In genomic region chr10:121364801-121365564, GRCm38 (mm10) we compare ENCODE assay signal across 1 mouse cellular context.
TF ChIP-seq lines count a peak whose summit lies in the region.

Gns (plus strand) TSS chr10:121365090.

TF ChIP-seq in MEL, 35 proteins besides CTCF, POLR2A, EP300 and RAD21 (continued from another document):
- TF ChIP-seq USF1 (IDR thresholded peaks at IDR 0.05; ENCODE audit: low read depth, low read length) (peak; percentile 98), JUND (IDR thresholded peaks at IDR 0.05; ENCODE audit: low read depth, low read length) (no peak), SMC3 (IDR thresholded peaks at IDR 0.05; ENCODE audit: low read depth, low read length) (no peak), POLR2AphosphoS5 (IDR thresholded peaks at IDR 0.05; ENCODE audit: borderline replicate concordance, low read depth, low read length) (no peak), UBTF (IDR thresholded peaks at IDR 0.05; ENCODE audit: borderline replicate concordance, insufficient read depth, low read depth, low read length) (no peak), MYB (IDR thresholded peaks at IDR 0.05; ENCODE audit: low read depth, low read length) (no peak), KAT2A (conservative IDR thresholded peaks at IDR 0.05; ENCODE audit: low read depth, low read length) (no peak), ZMIZ1 (IDR thresholded peaks at IDR 0.05; ENCODE audit: low read depth, low read length) (0 out of 2 replicates have a peak, but pooled peaks have one; percentile 31), MXI1 (IDR thresholded peaks at IDR 0.05; ENCODE audit: low read depth, low read length) (peak; percentile 83), MAZ (IDR thresholded peaks at IDR 0.05; ENCODE audit: low read depth, low read length) (no peak; the same call in 1 of the 2 replicates), MEF2A (IDR thresholded peaks at IDR 0.05; ENCODE audit: extremely low read depth, insufficient replicate concordance, low read depth, low read length, poor library complexity, severe bottlenecking) (no peak), HCFC1 (IDR thresholded peaks at IDR 0.05; ENCODE audit: low read depth, low read length) (peak; percentile 58; the same call in 1 of the 2 replicates)
TF ChIP-seq in MEL: peak in this region for 11.
